Mouse (Mus musculus) forebrain, embryonic 16.5 days (tissue): ENCODE data around the gene Edil3. TPM values are rescaled to one million over a fixed set of nuclear protein-coding genes. Genes with fewer than 3 reads are reported as not detected.

Source experiments
- ATAC-seq: fragments of 200-750 bp; cut with Nextera tagmentation; 2 replicates; pipeline ENCODE4 v1.8.0; 2017; ENCODE audit warnings: mild to moderate bottlenecking, moderate library complexity
- H3K27ac ChIP-seq: fragments of 300-500 bp; sonication (generic); 2 replicates; pipeline ENCODE4 v1.5.1; 2014; ENCODE audit warnings: low read length, control low read depth
- H3K27me3 ChIP-seq: fragments of 300-500 bp; sonication (generic); replicated peaks from 2 replicates; pipeline ENCODE4 v1.6.1; 2014; ENCODE audit warnings: low read length; ENCODE audit not compliant: control insufficient read depth, insufficient read depth
- H3K36me3 ChIP-seq: fragments of 300-500 bp; sonication (generic); 2 replicates; pipeline ENCODE4 v1.6.1; 2014; ENCODE audit not compliant: control insufficient read depth, insufficient read depth
- H3K4me1 ChIP-seq: fragments of 300-500 bp; sonication (generic); replicated peaks from 2 replicates; pipeline ENCODE4 v1.6.1; 2014; ENCODE audit warnings: low read length; ENCODE audit not compliant: control insufficient read depth, insufficient read depth
- H3K4me2 ChIP-seq: fragments of 300-500 bp; sonication (generic); 2 replicates; pipeline ENCODE4 v1.6.1; 2014; ENCODE audit warnings: mild to moderate bottlenecking, low read length, control low read depth
- H3K4me3 ChIP-seq: fragments of 300-500 bp; sonication (generic); replicated peaks from 2 replicates; pipeline ENCODE4 v1.5.1; 2014; ENCODE audit warnings: mild to moderate bottlenecking, low read length, control low read depth
- H3K9ac ChIP-seq: fragments of 300-500 bp; sonication (generic); replicated peaks from 2 replicates; pipeline ENCODE4 v1.6.1; 2014; ENCODE audit warnings: low read depth, low read length, control low read depth
- H3K9me3 ChIP-seq: fragments of 300-500 bp; sonication (generic); 2 replicates; pipeline ENCODE4 v1.6.1; 2016; ENCODE audit warnings: low read length; ENCODE audit not compliant: control insufficient read depth
- WGBS: fragments of 180-500 bp; shearing (Covaris S2); extraction: QIAGEN DNeasy Blood & Tissue Kit; methylation state at CpG from one replicate; pipeline ENCODE4 v1.1.7; 2014; 5-methylcytosine and 5-hydroxymethylcytosine counted together
- polyA plus RNA-seq: library from polyadenylated mRNA; unstranded; fragments of >200 nt; fragmentation: Nextera tagmentation; extraction: Ambion mirVana; gene quantifications from 2 replicates; pipeline ENCODE4 v1.2.1, GENCODE M21; 2015

Gene Edil3
- polyA plus RNA-seq, 1 experiment from 2014 or later: 59.3 TPM

DNA sequence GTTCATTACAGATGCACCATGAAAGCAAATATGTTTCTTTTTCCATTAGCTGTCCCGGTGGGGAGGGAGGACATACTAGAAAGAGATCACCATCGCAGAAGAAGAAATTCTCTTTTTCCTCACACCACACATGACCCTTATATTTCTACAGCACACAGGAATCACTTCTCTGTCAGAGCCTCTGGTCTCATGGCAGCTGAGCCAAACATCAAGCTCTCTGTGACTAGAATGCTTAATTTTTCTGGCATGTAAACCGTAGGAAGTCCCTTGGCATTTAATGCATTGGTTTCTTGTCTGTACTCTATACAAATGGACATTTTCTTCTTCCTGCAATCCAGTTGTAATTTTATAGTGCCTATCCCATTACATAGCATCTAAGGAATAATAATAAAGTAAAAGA is 330.6 kb downstream of the Edil3 start:
- Histone ChIP-seq H3K4me2 (no peak overlapping the region), H3K9me3 (no peaks in the 10 kb centered on the region), H3K36me3 (no peaks in the 10 kb centered on the region), H3K27me3 (no peaks in the 10 kb centered on the region), H3K9ac (no peak overlapping the region), H3K4me3 (no peak overlapping the region), H3K4me1 (no peaks in the 10 kb centered on the region), H3K27ac (no peak overlapping the region)
- no peak for ATAC-seq
- WGBS: 76% methylated on average over 3 of the region's 3 CpGs

DNA sequence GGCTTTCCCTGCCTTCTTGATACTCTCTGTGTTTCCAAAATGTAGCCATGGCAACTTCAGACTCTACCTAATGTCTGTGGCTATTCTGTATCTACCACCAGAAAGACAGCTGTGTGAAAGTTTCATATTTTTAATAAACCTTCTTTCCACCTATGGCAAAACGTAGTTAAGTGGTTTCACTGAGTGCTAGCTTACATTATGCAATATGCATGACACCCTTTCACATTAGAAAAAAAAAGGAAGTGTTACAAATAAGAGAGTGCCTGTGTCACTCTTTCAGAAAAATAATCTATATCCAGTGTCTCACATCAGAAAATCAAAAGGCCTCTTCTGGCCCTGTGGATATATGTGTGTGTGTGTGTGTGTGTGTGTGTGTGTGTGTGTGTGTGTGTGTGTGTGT is 346.7 kb downstream of the Edil3 start:
- 91% methylated on average over 1 of the region's 1 CpGs for WGBS
- ATAC-seq: no peak
- H3K9ac ChIP-seq: no peak overlapping the region
- H3K4me1 ChIP-seq: no peaks in the 10 kb centered on the region
- no peaks in the 10 kb centered on the region for H3K9me3 ChIP-seq
- H3K27me3 ChIP-seq: no peaks in the 10 kb centered on the region
- no peaks in the 10 kb centered on the region for H3K36me3 ChIP-seq
- H3K4me3 ChIP-seq: no peak overlapping the region
- H3K4me2 ChIP-seq: no peak overlapping the region
- no peak overlapping the region for H3K27ac ChIP-seq

DNA sequence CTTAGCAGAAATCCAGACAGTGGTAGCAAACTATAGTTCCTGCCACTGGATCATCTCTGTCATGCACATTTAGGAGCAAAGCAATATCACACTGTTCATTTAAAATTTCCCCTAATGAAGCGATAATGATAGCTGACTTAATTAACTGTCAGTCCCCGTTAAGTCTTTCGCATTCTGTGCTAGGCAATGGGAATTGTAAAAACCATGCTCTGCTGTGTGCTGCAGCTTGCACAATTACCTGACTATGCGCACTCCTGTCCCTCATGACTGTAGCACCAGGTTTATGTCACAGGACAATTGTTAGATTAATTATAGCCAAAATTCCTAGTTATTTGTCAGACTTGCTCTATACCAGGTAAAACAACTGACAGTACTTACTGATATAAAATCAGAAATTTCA is 348.8 kb downstream of the Edil3 start:
- 58% methylated on average over 4 of the region's 4 CpGs for WGBS
- Histone ChIP-seq H3K36me3 (no peaks in the 10 kb centered on the region), H3K4me1 (no peaks in the 10 kb centered on the region), H3K9me3 (no peaks in the 10 kb centered on the region), H3K27me3 (no peaks in the 10 kb centered on the region), H3K9ac (no peak overlapping the region), H3K4me2 (no peak overlapping the region), H3K27ac (no peak overlapping the region), H3K4me3 (no peak overlapping the region)
- no peak for ATAC-seq

DNA sequence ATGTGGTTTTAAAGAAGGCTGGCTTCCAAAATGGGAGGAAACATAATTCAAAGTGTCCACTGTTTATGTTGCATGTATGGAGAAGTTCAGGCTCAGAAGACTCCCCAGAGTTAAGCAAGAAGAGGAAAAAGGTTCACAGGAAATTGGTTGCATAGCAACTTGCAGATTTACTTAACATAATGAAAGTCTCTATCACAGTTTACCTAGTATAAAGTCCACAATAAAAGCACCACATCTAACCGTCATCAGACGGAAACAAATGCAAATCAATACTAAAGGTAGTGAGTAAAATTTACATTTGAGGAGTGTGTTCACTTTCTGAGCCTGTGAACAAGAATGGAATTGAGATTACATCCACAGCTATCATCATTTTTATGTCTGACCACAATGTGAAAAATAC is 353.9 kb downstream of the Edil3 start:
- no peak overlapping the region for H3K27ac ChIP-seq
- no peaks in the 10 kb centered on the region for H3K9me3 ChIP-seq
- H3K27me3 ChIP-seq: no peaks in the 10 kb centered on the region
- ATAC-seq: no peak
- H3K4me3 ChIP-seq: no peak overlapping the region
- no peak overlapping the region for H3K9ac ChIP-seq
- no peaks in the 10 kb centered on the region for H3K36me3 ChIP-seq
- no peaks in the 10 kb centered on the region for H3K4me1 ChIP-seq
- 72% methylated on average over 2 of the region's 2 CpGs for WGBS
- H3K4me2 ChIP-seq: no peak overlapping the region

DNA sequence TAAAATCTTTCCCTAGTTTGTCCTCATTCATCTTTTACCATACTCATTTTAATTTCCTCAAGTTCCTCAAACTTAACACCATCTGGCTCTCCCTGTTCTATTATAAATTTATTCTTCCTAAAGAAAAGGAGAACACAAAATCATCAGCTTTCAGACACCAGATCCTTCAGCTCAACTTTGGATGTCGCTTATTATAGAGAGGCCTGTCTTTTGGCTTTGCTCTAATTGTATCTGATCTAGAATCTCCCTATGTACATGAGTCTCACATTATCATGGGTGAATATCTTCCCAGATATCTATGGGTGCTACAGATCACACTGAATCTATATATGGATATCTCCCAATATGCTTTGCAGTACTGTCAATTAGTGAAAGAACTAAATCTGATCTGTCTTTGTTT is 367.8 kb downstream of the Edil3 start:
- Histone ChIP-seq H3K9me3 (no peaks in the 10 kb centered on the region), H3K27me3 (no peaks in the 10 kb centered on the region), H3K9ac (no peak overlapping the region), H3K36me3 (no peaks in the 10 kb centered on the region), H3K4me2 (no peak overlapping the region), H3K4me3 (no peak overlapping the region), H3K4me1 (no peaks in the 10 kb centered on the region), H3K27ac (no peak overlapping the region)
- 95% methylated on average over 1 of the region's 1 CpGs for WGBS
- no peak for ATAC-seq

DNA sequence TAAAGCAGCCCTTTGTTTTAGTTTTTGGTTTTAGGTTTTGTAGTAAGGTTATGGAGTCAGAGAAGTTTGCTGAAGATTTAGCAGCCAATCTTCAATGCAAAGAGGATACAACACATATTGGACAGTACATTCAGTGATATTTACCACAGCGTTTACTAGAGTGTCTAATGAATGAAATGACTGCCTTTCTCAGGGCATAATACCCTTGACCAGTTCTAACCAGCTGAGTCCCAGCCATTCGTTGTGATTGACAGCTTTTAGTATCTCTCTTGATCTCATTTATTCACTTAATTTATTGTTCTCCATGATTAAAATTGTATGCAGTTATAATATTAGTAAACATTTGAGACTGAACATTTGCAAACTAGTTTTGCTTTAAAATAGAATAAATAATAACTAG is 375.7 kb downstream of the Edil3 start:
- Histone ChIP-seq H3K9me3 (no peaks in the 10 kb centered on the region), H3K4me3 (no peak overlapping the region), H3K36me3 (no peaks in the 10 kb centered on the region), H3K27me3 (no peaks in the 10 kb centered on the region), H3K4me2 (no peak overlapping the region), H3K27ac (no peak overlapping the region), H3K4me1 (no peaks in the 10 kb centered on the region), H3K9ac (no peak overlapping the region)
- WGBS: 60% methylated on average over 2 of the region's 2 CpGs
- no peak for ATAC-seq

DNA sequence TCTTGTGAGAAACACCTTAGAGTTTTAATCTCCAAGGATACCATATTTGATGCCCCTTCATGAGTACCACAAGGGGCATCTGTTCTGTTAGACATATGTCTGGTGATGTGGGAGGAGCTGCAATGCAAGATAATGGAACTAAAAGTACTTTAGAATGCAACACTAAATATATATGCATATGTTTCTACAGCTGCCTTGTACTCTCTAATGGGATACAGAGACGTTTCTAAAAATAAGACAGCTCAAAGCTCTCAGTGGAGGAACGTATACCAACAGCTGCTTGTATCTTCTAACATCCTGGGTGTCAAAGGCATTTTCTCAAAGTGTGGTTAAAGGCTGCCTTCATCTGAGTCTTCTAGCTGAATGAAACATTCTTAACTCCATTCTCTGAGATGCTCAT is 378.0 kb downstream of the Edil3 start:
- H3K4me1 ChIP-seq: no peaks in the 10 kb centered on the region
- H3K4me3 ChIP-seq: no peak overlapping the region
- H3K9me3 ChIP-seq: no peaks in the 10 kb centered on the region
- H3K27me3 ChIP-seq: no peaks in the 10 kb centered on the region
- no peak overlapping the region for H3K4me2 ChIP-seq
- H3K9ac ChIP-seq: no peak overlapping the region
- whole genome bisulfite sequencing: 52% methylated on average over 2 of the region's 2 CpGs
- no peak overlapping the region for H3K27ac ChIP-seq
- H3K36me3 ChIP-seq: no peaks in the 10 kb centered on the region
- no peak for ATAC-seq

DNA sequence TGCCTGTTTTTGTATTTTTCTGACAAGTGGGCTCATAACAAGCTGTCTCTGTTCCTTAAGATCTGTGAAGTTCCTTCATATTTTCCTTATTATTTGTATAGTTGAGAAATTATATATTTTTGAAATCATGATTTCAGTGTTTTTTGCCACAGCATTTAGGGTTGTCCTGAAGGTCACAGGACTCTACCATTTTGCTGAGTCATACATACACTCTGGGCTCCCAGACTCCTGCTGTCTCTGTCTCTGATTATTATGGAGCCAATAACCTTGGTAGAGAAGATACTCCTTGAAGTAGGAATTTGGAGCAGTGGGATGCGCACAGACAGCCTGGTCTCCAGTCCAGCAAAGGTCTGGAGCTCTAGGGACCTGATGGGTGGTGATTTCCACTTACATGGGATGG is 416.8 kb downstream of the Edil3 start:
- Histone ChIP-seq H3K4me1 (no peaks in the 10 kb centered on the region), H3K36me3 (no peaks in the 10 kb centered on the region), H3K9me3 (no peaks in the 10 kb centered on the region), H3K27ac (no peak overlapping the region), H3K27me3 (no peaks in the 10 kb centered on the region), H3K9ac (no peak overlapping the region), H3K4me2 (no peak overlapping the region), H3K4me3 (no peak overlapping the region)
- WGBS: 94% methylated on average over 1 of the region's 1 CpGs
- ATAC-seq: no peak

DNA sequence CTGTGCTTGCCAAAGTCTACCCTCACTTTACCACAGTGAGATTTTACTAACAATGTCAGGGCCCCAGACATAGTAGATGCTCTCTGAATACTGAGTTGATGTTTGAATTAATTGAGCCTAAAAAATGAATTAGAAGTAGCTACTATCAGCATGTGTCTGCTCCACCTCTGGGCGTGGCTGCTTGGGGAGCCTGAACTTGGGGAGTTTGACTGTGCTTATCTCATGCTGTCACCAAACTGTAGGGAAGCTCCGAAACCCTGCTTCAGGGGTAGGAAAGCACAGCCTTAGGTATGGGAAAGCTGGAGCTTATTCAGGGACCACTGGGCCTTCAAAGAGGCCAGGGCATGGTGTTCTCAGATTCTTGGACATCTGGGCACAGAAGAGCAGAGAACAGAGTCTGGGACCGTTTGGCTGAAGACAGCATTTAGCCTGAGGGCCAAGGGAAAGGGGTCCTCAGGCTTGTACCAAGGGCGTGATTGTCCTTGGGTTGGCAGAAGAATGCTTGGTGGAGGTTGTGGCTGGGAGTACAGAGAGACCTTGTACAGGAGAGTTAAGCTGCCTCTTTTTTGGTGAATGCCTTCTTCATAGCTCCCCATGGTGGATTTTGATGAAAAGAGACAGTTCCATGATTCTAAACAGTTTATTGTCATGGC is 432.8 kb downstream of the Edil3 start:
- ATAC-seq: no peak
- WGBS: 82% methylated on average over 4 of the region's 4 CpGs
- no peak overlapping the region for H3K9ac ChIP-seq
- no peak overlapping the region for H3K27ac ChIP-seq
- no peak overlapping the region for H3K4me2 ChIP-seq
- H3K27me3 ChIP-seq: no peaks in the 10 kb centered on the region
- H3K36me3 ChIP-seq: no peaks in the 10 kb centered on the region
- H3K4me1 ChIP-seq: no peaks in the 10 kb centered on the region
- H3K9me3 ChIP-seq: no peaks in the 10 kb centered on the region
- no peak overlapping the region for H3K4me3 ChIP-seq

DNA sequence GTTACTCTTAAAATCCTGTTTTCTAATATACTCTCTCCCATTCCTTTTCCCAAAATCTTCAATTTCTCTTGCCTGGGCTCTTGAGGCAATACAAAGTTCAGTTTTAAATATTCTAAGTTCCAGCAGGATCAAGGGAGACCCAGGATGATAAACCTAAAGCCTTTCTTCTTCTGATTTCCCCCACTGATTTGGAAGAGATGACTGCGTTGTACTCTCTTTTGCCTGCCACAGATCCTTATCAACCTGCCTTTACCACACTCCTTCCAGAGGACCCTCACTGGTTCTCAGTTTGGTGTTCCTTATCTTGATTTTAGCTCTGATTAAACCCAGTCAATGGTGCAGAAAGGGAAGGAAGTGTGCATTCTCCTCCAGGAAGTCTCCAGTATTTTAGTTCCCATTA is 435.6 kb downstream of the Edil3 start:
- H3K27me3 ChIP-seq: no peaks in the 10 kb centered on the region
- no peaks in the 10 kb centered on the region for H3K9me3 ChIP-seq
- no peak overlapping the region for H3K27ac ChIP-seq
- H3K9ac ChIP-seq: no peak overlapping the region
- no peak overlapping the region for H3K4me2 ChIP-seq
- no peak overlapping the region for H3K4me3 ChIP-seq
- no peak for ATAC-seq
- no peaks in the 10 kb centered on the region for H3K36me3 ChIP-seq
- WGBS: 90% methylated on average over 1 of the region's 1 CpGs
- no peaks in the 10 kb centered on the region for H3K4me1 ChIP-seq
